Mouse (Mus musculus) layer of hippocampus, adult 8-10 months (tissue): ENCODE results near the gene Sgce. TPM values are rescaled to one million over a fixed set of nuclear protein-coding genes. Genes with fewer than 3 reads are reported as not detected.

Experiments
- DNase-seq, 2 experiments: peaks; one replicate each; pipeline ENCODE4 v3.0.0; 2022; ENCODE audit warnings: low spot score in 2 of 2
- total RNA-seq, 4 experiments: library from RNA; stranded (reverse); gene quantifications; 2 replicates each; pipeline ENCODE4 v1.2.4; 2022

The Sgce gene
- total RNA-seq, 4 experiments from 2014 or later, result 32.6 to 41.1 (median 36.9) TPM

DNA sequence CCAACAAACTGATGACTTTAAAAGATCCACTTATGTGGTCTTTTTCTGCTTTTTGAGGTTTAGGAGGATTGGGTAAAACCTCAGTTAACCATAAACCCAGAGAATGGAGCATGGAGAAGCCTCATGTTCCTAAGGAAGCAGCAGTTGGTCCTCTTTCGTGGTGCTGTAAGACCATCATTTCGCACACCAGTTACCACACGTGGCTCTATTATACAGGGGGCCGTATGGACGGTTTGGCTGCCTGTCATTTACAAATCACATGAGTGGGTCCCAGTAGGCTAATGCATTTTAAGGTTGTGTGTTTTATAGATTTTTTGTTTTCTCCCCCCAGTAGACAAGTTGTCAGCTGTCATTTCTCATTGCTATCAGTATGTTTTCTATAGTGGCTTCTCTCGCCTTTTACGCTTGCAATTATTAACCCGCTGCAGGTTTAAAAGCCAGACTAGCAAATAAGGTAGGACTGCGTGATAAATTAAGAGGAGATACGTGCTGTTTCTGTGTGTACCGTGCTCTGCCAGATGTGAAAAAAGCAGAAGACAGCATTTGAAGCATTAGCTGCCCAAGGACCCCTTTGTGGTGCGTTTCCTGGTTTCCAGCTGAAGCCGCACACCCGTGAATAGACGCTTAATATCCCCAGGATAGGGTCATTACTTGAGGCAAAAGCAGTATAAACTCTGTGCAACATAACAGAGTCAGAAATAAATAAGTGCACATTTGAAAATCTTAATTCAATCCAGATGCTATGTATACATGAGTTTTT is 22.8 kb downstream of the Sgce start:
- no peak for DNase-seq

DNA sequence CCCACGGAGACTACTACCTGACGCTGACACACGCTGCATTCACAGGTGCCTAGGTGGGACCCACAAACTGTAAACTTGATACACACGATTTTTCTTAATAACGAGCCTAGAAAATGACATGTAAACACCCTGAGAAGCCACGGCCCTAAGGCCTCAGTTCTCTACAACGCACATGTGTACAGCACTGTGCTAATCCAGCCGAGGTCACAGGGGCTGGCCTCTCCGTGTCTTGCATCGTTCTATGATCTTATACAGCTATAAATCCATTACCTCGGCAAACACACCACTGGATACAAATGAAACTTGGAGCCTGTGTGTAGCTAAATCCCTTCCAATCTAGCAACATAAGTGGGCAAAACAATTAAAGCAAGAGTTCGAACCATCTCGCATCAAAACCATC is 24.3 kb downstream of the Sgce start:
- no peak for DNase-seq

DNA sequence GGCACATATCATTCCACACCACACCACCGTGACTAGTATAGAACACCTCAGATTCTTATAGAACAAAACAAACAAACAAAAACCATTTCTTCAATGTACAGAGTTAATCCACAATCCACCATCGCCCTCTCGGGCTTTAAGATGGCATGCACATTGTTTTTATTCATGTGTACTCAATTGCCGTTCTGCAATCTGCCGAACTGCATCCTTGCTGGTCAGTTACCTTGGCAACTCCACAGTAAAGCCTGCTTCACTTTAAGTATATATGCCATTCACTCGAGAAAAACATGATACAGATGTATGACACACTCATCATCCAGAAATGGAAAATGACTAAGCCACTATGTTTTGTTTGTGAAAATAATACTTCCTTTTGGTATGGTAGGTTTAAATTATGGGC is 24.9 kb downstream of the Sgce start:
- DNase-seq, result no peak

DNA sequence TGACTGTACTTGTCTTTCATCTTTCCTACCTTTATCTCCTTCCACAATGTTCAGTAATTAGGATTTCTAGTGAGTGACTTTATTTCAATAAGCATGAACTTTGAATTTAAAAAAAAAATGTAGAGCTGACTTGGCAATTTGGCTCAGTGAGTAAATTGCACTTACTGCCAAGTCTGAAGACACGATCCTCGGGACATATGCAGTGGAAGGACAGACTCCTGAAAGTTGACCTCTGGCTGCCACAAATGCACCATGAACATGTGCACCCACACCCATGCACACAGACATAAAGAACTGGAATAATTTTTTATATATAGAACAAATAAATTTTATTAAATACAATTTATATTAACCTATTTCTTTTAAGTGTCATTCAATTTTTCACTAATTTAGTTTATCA is 29.7 kb downstream of the Sgce start:
- DNase-seq, result no peak

DNA sequence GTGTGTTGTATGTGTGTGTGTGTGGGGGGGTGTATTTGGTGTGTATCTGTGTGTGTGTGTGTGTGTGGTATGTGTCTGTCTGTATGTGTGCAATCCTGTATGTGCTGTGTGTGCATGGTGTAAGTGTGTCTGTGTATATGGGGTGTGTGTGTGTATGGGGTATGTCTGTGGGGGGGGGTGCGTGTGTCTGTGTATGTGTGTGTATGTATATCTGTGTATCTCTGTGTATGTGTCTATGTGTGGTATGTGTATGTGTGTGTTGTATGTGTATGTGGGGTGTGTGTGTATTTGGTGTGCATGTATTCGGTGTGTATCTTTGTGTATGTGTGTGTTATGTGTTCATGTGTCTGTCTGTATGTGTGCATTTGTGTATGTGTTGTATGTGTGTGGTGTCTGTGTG is 30.8 kb downstream of the Sgce start:
- no peak for DNase-seq

DNA sequence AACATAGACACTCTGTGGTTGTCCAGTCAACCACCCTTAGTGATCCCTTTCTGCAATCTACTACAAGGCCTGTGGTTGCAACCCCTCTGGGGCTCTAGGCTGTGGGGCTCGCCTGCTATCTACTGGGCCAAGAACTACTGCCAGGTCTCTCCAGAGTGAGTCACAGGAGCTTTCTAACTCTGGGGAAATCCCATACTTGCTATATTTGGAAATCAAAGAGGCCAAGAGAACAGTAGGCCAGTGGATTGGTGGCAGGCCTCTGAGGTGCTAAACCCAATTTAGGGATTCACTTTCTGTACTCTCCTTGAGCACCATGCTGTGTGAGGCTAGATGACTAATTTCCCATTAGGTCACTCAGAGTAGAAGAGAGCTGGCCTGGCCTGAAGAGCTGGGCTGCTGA is 38.0 kb downstream of the Sgce start:
- DNase-seq, result no peak

DNA sequence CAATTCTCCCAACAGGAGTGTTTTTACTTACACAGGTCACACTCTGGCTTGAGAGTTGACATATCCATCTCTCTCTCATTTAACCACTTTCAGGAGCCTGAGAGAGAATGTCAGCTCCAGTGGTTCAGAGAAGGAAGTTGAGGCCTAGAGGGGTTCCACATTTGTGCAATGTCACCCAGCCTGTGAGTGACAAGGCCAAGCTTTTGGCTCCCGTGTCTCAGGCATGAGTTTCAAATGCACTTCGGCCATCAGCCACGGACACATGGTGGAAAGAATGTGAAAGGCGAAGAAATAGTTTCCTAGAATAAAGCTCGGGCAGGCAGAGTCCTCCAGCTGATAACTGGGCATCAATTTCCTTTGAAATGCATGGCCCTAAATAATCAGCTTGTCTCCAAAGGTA is 40.6 kb downstream of the Sgce start:
- no peak for DNase-seq

DNA sequence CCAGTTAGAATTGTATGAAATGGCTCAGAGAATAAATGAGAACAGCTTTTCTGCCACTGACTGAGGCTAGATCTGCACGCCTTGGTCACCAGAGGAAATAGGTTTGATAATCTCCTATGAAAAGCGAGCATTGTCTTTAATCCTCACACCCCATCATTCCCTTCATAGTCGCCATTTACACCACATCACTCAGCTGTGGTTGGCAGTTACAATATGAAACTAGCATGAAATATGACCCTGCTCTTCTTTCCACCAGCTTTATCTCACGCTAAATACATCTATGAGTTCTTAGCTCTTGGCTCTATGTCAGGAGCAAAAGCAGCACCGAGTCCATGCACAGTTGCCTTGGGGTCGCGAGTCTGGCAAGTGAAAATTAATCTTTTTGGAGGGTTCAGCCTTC is 43.1 kb downstream of the Sgce start:
- no peak for DNase-seq

DNA sequence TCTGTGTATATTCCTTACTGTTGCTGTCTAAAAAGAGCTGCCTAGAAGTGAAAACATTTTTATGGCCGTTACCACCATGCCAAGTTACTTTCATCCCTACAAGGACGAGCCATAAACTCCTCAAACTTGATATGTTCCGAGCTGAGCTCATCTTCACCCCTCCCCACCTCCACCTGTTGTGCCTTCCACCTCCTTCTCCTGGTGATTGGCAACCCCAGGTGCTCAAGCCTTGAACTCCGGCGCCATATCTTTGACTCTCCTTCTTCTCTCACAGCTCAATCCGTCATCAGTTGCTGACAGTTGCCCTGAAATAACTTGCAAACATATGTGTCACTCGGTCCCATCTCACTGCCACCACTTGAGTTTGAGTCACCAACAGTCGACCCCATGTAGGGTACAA is 45.4 kb downstream of the Sgce start:
- DNase-seq, result no peak

DNA sequence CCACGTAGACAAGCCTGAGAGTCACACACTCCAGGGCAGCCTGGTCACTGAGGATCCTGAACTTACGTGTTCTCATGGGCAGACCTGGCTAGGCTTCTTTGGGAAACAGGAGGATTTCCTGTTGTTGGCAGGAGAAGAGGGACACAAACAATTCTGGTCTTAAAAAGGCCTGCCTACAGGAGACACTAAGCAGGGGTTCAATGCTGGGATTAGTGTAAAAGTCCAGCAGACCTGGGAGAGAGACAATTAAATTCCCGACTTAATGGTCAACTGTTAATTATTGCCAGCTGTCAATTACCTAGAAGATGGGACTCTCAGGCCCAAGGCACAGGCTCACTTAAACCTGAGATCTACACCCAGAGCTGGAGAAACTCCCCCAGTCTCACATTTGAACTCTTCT is 51.2 kb downstream of the Sgce start:
- DNase-seq, result no peak

DNA sequence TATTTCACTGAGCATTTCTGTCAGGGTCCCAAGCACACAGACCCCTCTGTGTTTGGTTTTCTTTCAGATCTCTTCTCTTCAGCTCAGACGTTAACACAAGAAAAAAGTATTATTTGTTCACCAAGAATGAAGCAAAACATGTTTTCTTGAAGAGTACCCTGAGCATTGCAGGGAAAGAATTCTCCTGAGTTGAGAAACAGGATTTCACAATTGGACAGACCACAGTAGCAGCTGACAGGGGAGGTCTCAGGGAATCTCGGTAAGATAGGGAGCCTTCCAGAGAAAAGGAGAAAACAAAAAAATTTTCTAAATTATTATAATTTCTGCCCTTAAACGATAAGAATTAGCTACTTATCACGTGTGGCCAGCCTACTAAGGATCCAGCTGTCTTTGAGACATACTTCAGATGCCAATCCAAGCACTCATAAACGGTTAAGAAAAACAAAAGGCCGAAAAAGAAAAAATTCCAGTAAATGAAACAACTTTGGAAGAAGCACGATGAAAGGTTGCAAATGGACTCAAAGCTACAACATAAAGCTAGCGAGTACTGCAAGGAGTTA is 52.3 kb downstream of the Sgce start:
- no peak for DNase-seq

DNA sequence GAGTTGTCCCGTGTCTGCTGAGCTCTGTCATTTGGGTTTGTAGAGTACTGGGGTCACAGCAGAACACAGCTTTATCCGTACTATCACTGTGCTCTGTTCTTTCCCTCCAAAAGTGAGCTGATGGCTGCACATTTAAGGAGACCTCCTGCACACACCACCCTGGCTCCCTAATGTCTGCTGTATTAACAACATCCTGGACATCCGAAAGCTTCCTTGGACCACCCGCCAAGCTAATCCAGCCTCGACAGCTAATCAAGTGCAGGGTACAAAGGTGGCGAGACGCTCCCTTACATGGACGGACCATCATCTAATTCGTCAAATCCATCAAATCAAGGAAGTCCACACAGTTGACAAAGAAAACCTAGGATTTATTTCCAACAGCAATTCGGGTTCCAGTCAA is 53.5 kb downstream of the Sgce start:
- no peak for DNase-seq

DNA sequence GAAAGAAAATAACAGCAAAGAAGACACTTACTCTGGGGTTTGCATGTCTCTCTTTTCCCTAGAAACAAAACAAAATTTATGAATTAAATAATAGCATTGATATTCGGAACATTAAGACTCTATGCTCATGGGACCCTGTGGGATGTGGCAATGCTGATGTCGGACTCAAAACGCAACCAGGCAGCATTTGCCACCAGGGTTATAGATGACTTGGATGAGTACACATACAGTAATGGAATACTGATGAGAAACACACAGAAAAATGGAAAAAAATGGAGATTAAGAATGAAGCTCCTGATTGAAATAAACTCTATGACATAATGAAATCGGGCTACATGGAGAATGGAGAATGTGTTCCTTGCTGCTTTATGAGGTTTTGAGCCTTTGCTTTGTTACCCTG is 56.6 kb downstream of the Sgce start:
- no peak for DNase-seq

DNA sequence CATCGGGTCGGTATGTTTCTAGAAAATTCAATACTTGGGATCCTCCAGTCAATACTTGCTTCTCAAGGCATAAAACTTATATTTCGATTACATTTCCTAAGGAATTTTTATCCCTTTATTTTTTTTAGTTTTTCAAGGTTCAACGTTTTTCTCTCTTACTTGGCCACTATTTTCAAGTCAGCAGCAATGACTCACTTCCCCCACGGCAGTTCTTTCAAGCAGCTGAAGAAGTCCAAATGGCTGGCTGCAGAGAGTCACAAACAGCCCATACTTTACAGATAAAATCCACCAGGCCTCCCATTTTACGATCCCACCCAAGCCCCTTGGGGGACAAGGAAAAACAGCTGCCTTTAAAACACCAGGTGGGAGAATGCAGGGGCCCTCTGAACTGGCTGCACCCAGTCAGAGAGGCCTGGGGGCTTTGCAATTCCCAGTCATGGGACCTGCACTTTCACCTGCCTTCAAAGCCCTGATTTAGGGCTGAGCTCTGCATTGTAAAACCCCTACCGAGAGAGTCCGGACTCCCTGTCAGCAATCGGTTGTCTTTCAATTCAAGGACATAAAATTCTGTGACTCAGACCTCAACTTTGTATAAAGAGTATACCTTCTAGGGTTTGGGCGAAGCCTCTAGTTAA is 62.2 kb downstream of the Sgce start:
- DNase-seq, result no peak

DNA sequence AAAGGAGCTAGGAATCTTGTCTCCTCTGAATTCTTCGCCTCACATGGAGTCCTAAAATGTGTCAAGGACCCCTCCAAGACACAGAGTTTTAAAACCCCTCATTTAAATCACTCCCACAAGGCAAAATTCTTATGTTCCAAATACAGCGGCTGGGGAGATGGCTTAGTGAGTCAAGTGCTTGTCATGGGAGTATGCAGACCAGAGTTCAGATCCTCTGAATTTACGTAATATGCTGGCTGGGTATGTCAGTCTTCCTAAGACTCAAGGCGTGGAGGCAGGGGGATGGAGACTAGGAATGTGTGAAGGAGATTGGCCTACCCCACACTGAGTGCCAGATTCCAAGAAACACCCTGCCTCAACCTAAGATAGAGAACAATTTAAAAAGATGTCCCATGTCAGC is 66.4 kb downstream of the Sgce start:
- DNase-seq, result no peak

DNA sequence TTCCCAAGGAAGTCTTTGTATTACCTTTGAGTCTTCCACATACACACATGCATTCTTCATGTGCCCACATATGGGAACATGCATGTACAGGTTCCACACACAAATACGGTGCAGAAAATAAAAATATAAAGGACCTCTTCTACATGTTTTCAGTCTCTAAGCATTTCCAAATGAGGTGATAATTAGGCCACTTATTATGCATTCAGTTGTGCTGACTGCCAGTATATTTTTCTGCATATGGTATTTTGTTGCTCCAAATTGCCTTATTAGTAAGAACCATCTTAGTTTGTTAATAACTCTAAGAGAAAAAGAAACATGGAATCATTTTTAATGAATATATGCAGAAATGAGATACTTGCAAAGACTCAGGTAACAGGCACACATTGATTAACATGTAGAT is 67.0 kb downstream of the Sgce start:
- DNase-seq, result no peak

DNA sequence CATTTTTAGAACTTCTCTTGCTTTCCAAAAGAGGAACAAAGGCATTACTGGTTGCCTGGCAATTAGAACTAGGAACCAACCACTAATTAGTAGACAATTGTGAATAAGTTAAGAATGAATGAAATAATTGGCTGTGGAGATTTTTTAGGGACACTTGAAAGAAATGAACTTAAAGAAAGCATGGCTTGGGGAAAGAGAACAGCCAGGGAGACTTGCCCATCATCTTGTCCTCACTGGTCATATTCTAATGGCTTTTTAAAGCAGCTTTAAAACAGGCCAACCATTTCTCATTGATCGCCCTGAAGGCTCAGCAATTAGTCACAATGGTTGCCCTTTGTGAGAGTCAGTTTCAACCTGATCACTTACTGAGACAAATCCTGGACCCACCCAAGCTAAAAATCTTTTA is 69.6 kb downstream of the Sgce start:
- no peak for DNase-seq

DNA sequence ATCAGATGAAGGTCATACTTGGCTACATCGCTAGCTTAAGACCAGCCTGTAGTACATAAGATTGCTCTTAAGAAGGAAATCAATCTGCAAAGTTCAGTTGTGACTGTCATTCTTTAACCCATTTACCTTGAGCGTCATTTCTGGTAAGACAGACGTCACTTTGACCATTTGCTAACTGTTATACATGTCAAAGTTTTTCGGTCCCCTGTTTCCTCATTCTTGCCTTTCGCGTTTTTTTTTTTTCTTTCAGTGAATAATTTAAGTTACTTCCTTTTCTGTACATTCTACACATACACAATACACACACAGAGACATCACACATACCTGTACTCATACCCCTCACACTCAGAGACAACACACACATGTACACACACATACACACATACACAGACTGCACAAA is 81.9 kb downstream of the Sgce start:
- DNase-seq, result no peak

DNA sequence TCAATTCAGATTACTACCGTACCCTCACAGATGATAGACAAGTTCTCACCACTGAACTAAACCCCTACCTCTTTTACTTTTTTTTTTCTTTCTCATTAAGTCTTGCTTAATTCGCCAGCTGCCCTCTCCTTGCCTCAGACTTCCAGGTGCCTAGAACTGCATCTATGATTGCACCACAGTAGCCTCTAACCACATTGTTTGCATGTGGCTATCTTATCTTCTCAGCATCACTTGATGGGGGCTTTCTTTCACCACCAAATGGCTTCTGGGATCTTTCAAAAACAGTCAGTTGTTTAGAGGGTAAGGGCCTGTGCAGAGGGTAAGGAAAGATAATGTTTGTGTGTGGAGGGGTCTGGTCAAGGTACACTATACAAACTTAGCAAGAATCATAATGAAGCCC is 82.7 kb downstream of the Sgce start:
- no peak for DNase-seq

DNA sequence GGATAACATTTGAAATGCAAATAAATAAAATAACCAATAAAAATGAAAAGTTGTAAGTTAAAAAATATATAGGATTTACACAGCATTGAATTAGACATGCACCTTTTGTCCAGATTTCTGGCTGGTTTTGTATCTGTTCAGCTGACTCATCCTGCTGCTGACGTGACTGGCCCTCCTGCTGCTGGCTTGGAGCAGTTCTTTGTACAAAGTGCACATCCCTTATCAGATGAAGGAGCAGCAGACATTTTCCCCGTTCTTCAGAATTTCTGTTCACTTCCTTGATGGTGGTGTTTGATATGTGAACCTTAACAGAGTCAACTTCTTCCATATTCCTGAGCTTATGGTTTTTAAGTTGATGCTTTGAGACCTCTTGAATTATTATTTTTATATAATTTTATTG is 83.5 kb downstream of the Sgce start:
- DNase-seq, result no peak

DNA sequence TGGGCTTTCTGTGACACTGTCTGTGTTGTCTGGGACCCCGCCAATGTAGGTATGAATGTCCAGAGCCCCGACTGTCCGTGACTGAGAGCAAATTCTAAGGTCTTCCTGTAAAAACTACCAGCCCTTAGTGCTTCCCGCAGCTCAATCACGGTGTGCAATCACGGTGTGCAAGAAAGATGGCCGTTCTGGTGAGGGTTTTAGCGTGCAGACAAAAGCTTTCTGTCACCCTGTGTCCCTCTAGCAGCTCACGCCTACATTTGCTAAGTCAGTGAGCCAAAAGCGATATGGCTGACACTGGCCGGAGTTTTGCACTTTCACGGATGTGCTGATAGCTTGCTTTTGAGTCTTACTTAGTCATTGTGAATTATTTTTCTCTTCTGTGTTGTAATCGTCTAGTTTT is 88.1 kb downstream of the Sgce start:
- DNase-seq, result no peak

DNA sequence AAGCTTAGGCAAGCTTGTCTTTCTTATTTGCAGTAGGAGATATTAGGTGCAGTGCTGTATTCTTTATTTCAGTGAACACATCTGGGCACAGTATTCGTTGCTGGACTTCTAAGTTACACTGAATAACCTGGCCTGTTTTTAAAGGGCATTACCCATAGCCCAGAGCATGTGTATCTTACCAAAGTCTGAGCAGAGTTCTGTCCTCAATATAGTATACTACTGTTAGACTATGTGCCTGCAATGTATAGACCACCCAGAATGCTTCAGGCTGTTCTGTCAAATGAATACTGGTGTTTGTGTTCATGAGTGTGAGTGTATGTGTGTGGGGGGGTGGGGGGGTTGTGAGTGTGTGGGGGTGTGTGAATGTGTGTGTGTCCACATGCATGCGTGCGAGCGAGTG is 91.1 kb downstream of the Sgce start:
- DNase-seq, result no peak

DNA sequence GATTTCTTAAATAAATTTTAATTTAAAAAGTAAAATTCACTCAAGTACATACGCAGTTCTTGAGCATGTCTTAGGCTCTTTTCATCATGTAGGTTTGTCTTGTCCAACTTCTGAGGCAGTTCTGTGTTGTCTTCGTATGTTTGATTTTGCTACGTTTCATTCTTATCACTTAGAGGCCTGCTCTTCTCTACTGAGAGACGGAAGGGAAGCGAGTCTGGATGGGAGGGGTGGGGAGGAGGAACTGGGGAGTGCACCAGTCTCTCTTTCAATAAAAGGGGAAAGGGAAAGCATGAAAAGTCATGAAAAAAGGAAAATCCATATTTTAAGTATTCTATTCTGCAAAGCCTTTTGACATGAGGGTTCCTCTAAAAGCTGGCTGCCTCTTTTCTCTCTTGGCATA is 91.5 kb downstream of the Sgce start:
- DNase-seq, result no peak
